Mouse (Mus musculus) ES-Bruce4 (cell line): ENCODE results near the gene Acd.

ENCODE experiments used
- CTCF ChIP-seq: IDR thresholded peaks from one replicate; pipeline ENCODE4 v1.8.1; 2011; ENCODE audit warnings: low read depth, low read length
- EP300 ChIP-seq: IDR thresholded peaks from 2 replicates; pipeline ENCODE4 v1.6.1; 2011; ENCODE audit warnings: low read depth, low read length; ENCODE audit not compliant: insufficient read depth
- POLR2A ChIP-seq: IDR thresholded peaks from one replicate; pipeline ENCODE4 v1.8.1; 2011; ENCODE audit warnings: low read length; ENCODE audit not compliant: insufficient read depth

DNA sequence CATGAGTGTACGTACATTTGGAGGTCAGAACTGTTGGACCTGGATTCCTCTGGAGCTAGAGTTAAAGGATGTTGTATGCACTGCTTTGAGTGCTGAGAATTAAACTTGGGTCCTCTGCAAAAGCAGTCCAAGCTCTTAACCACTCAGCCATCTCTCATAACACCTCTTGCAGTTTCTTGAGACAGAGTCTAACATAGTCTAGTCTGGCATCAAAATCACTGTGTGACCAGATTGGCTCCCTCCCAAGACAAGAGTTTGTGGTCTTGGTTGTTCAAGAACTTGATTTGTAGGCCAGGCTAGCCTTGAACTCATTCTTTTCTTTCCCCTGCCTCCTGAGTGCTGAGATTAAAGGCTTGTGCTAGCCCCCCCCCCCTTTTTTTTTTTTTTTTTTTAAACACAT is 52.0 kb downstream of the Acd start:
- no peak for TF ChIP-seq CTCF
- no peak for TF ChIP-seq EP300
- TF ChIP-seq POLR2A = no peak
